Mouse (Mus musculus) hindbrain, embryonic 10.5 days (tissue): ENCODE measurements around the gene Ccdc194. TPM values are rescaled to one million over a fixed set of nuclear protein-coding genes. Genes with fewer than 3 reads are reported as not detected.

Source experiments
- DNase-seq: peaks from one replicate; pipeline ENCODE4 v3.0.0-alpha.2; 2017; ENCODE audit warnings: low spot score
- H3K27ac ChIP-seq: fragments of 300-500 bp; sonication (generic); 2 replicates; pipeline ENCODE4 v1.5.1; 2016; ENCODE audit warnings: mild to moderate bottlenecking, moderate library complexity
- H3K27me3 ChIP-seq: fragments of 300-500 bp; sonication (generic); 2 replicates; pipeline ENCODE4 v1.6.1; 2016; ENCODE audit warnings: mild to moderate bottlenecking; ENCODE audit not compliant: poor library complexity, insufficient read depth, severe bottlenecking
- H3K36me3 ChIP-seq: fragments of 300-500 bp; sonication (generic); 2 replicates; pipeline ENCODE4 v1.6.1; 2016; ENCODE audit warnings: mild to moderate bottlenecking, moderate library complexity
- H3K4me1 ChIP-seq: fragments of 300-500 bp; sonication (generic); replicated peaks from 2 replicates; pipeline ENCODE4 v1.6.1; 2016; ENCODE audit warnings: mild to moderate bottlenecking
- H3K4me3 ChIP-seq: fragments of 300-500 bp; sonication (generic); 2 replicates; pipeline ENCODE4 v1.5.1; 2016; ENCODE audit warnings: mild to moderate bottlenecking, moderate library complexity
- H3K9me3 ChIP-seq: fragments of 300-500 bp; sonication (generic); 2 replicates; pipeline ENCODE4 v1.6.1; 2016; ENCODE audit warnings: mild to moderate bottlenecking, moderate library complexity
- WGBS: fragments of 180-500 bp; shearing (Covaris S2); methylation state at CpG from one replicate; pipeline ENCODE4 v1.1.7; 2016; 5-methylcytosine and 5-hydroxymethylcytosine counted together
- polyA plus RNA-seq: library from polyadenylated mRNA; unstranded; fragments of >200 nt; fragmentation: Nextera tagmentation; extraction: Ambion mirVana; gene quantifications from 2 replicates; pipeline ENCODE4 v1.2.1, GENCODE M21; 2016

Ccdc194 gene
- polyA plus RNA-seq, 1 experiment from 2014 or later = 0.51 TPM

DNA sequence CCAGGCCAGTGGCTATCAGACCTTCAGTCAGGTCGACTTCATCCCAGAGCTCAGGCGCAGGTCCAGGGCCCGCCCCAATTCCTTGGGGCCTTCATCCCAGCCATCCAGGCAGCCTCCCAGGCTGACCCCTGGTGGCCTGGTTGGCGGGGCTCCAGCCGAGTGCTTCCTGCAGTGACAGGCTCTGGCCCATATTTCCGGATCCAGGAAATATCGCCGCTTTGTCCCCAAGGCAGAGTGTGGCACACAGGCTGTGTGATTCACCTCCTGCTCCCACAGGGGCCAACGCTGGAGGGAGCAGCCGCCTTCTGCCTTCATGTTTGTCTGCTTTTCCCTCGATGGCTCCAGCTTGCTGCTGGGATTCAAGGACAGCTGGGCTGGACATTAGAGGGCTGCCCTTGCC, 29.0 kb downstream of the Ccdc194 start:
- 49% methylated on average over 11 of the region's 11 CpGs for whole genome bisulfite sequencing
- peaks cover 36% of the 10 kb centered on the region for H3K4me1 ChIP-seq
- DNase-seq = no peak
- H3K9me3 ChIP-seq = no peaks in the 10 kb centered on the region
- peak overlapping the region; percentile 60 for H3K27ac ChIP-seq
- no peaks in the 10 kb centered on the region for H3K27me3 ChIP-seq
- peaks cover 33% of the 10 kb centered on the region for H3K36me3 ChIP-seq
- H3K4me3 ChIP-seq = no peak overlapping the region

GRCm38 (mm10) chr8:71495811-71496210, 29.7 kb downstream of the Ccdc194 start:
- Histone ChIP-seq H3K27me3 (no peaks in the 10 kb centered on the region), H3K36me3 (peaks cover 40% of the 10 kb centered on the region), H3K9me3 (no peaks in the 10 kb centered on the region), H3K27ac (0 out of 2 replicates have a peak overlapping the region, but pooled peaks have one; percentile 56), H3K4me3 (no peak overlapping the region), H3K4me1 (peaks cover 36% of the 10 kb centered on the region)
- 95% methylated on average over 5 of the region's 5 CpGs for WGBS
- no peak for DNase-seq

DNA sequence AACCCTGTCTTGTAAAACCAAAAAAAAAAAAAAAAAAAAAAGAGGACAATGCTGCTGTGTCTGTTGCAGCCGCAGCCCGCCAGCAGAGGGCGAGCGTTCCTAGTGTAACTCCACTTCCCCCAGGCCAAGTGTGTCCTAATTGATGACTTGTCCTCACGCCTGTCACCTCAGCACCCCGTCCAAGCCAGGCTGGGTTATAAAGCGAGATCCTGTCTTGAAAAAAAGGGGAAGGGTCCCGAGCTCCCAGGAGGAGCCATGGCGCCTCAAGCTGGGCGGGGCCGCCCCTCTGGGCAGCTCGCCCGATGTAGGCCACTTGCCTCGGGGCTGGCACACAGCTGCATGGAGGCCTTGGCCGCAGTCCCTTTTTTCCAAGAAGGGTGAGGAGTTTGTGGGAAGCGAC, 30.5 kb downstream of the Ccdc194 start:
- WGBS = 30% methylated on average over 16 of the region's 16 CpGs
- H3K9me3 ChIP-seq = no peaks in the 10 kb centered on the region

DNA sequence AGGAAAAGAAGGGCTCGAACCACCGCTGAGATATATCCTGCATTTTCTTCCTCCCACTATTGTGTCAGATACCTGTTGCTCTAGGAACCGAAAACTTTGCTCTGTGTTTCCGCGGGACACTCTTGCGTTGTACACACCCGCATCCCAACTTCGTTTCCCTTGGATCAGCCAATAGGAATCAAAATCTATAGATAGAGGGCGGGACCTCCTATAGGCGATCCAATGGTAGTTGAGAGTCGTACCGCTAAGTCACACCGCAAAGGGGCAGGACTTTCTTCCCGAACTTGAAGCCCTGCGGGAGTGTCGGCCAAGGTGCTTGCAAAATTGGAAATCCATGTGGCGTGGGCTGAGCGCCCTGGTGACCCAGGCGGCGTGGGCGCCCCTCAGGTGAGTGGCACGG, 37.1 kb downstream of the Ccdc194 start:
- H3K27ac ChIP-seq = peak overlapping the region; percentile 91
- H3K4me3 ChIP-seq = peak overlapping the region; percentile 96
- 0 out of 2 replicates have a peak, but pooled peaks cover 4% of the 10 kb centered on the region for H3K27me3 ChIP-seq
- peak; percentile 89 for DNase-seq
- H3K9me3 ChIP-seq = no peaks in the 10 kb centered on the region
- H3K36me3 ChIP-seq = peaks cover 50% of the 10 kb centered on the region
- WGBS = 0% methylated on average over 22 of the region's 22 CpGs
- H3K4me1 ChIP-seq = peaks cover 51% of the 10 kb centered on the region

More for the DNA sequence above, 30.5 kb downstream of the Ccdc194 start:
- 0 out of 2 replicates have a peak overlapping the region, but pooled peaks have one; percentile 2 for H3K27ac ChIP-seq
- H3K4me1 ChIP-seq = peaks cover 39% of the 10 kb centered on the region
- peaks cover 48% of the 10 kb centered on the region for H3K36me3 ChIP-seq
- peak; percentile 80 for DNase-seq
- H3K27me3 ChIP-seq = no peaks in the 10 kb centered on the region
- no peak overlapping the region for H3K4me3 ChIP-seq

DNA sequence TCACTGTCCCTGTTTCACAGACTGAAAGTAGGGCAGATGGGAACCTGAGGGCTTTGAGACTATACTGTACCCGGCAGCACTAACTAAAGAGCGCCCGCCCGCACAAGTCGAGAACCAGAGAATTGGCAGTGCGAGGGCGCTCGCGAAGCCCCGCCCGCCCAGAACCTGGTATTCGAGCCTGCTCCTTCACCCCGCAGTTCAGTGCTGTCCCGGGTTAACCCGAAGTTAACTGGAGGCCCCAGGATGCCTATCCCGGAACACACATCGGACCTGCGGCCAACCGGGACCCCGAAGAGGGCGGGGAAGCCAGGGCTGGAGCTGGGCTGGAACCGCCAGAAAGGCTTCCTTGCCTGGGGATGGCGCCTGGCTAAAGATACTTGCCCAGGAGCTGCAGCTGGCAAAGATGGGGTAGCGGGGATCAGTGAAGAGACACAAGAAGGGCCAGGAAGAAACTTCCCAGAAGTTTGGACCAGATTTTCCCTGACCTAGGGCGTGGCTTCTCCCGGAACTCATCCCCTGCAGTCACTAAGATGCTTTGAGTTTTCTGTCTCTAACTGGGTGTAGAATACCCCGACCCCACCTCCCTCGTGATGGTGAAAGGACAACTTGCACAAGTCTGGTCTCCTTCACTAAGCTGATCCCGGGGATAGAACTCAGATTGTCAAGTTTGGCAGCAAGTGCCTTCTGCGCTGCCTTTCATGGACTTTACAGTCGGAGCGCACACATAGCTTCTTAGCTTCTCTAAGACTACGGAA, 37.6 kb downstream of the Ccdc194 start, which contains the start of gene Gtpbp3:
Gene Gtpbp3 (plus strand): TSS at position 413 of the 755 bp plus-strand sequence.
- Histone ChIP-seq H3K4me1 (peaks cover 54% of the 10 kb centered on the region), H3K9me3 (no peaks in the 10 kb centered on the region), H3K27ac (peak within 1 kb of the TSS; percentile 91), H3K4me3 (peak within 1 kb of the TSS; percentile 96), H3K36me3 (peaks cover 51% of the 10 kb centered on the region), H3K27me3 (0 out of 2 replicates have a peak, but pooled peaks cover 4% of the 10 kb centered on the region)
- DNase-seq = peak; percentile 83
- under 1% methylated on average over 33 of the region's 33 CpGs for WGBS

GRCm38 (mm10) chr8:71486136-71486529, 39.4 kb downstream of the Ccdc194 start:
- no peaks in the 10 kb centered on the region for H3K9me3 ChIP-seq
- WGBS = 21% methylated on average over 7 of the region's 7 CpGs
- H3K27me3 ChIP-seq = peaks cover 17% of the 10 kb centered on the region
- H3K4me1 ChIP-seq = peaks cover 66% of the 10 kb centered on the region
- H3K4me3 ChIP-seq = peak overlapping the region; percentile 97
- peaks cover 51% of the 10 kb centered on the region for H3K36me3 ChIP-seq
- peak overlapping the region; percentile 99 for H3K27ac ChIP-seq
- no peak for DNase-seq

DNA sequence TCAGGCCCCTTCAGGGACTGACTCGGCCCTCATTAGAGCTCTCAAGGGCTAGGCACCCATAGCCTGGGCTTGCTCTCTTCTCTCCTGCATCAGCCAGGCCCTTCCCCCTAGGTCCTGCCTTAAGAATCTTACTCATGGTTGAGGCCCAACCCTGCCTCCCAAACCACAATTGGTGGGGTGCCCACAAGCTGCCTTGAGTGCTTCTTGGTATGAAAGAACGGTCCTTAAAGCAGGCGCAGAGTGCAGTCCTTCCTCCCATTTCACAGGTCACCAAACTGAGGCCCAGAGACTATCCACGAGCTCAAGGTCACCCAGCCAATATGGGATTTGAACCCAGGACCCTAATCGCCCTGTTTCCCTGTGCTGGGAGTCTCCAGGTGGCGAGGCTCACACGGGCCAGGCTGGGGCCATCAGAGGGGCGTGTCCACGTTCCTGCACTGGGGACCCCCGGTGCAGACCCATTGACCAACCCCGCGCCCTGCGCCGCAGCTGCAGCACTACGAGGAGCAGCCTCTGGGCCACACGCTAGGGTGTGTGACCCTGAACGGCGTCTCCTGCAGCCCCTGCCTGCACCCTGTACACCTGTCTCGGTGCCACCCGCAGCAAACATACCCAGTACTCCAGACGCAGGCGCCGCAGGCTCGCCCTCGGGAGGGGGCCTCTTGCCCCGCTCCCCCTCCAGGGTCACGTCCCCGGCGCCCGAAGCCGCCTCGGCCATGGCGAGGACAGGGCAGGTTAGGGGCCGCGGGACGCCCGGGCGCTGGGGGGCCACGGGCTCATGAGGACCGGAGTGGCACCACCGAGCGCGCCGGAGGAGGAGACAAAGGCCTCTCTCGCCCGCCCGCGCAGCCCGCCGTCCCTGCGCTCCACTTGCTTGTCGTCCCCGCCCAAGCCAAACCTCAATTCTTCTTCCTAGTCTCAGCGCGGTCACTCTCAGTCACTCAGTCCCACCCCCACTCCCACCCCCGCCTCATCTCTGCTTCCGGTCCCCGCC, 40.1 kb downstream of the Ccdc194 start, which contains the start of gene Ano8:
Gene Ano8 (minus strand): TSS at position 822 of the 994 bp plus-strand sequence.
- H3K4me3 ChIP-seq = peak within 1 kb of the TSS; percentile 97
- peaks cover 51% of the 10 kb centered on the region for H3K36me3 ChIP-seq
- H3K27me3 ChIP-seq = peaks cover 24% of the 10 kb centered on the region
- DNase-seq = peak; percentile 90
- H3K9me3 ChIP-seq = no peaks in the 10 kb centered on the region
- peak within 1 kb of the TSS; percentile 99 for H3K27ac ChIP-seq
- 5% methylated on average over 58 of the region's 58 CpGs for WGBS
- H3K4me1 ChIP-seq = peaks cover 73% of the 10 kb centered on the region

GRCm38 (mm10) chr8:71484736-71485135, 40.8 kb downstream of the Ccdc194 start:
- peaks cover 68% of the 10 kb centered on the region for H3K4me1 ChIP-seq

GRCm38 (mm10) chr8:71483932-71484331, 41.6 kb downstream of the Ccdc194 start:
- Histone ChIP-seq H3K36me3 (peaks cover 59% of the 10 kb centered on the region), H3K27ac (no peak overlapping the region), H3K27me3 (peaks cover 32% of the 10 kb centered on the region), H3K4me1 (peaks cover 61% of the 10 kb centered on the region), H3K9me3 (no peaks in the 10 kb centered on the region), H3K4me3 (0 out of 2 replicates have a peak overlapping the region, but pooled peaks have one; percentile 97)
- 53% methylated on average over 8 of the region's 8 CpGs for WGBS
- DNase-seq = peak; percentile 52

More at GRCm38 (mm10) chr8:71484736-71485135, 40.8 kb downstream of the Ccdc194 start:
- peaks cover 51% of the 10 kb centered on the region for H3K36me3 ChIP-seq
- no peaks in the 10 kb centered on the region for H3K9me3 ChIP-seq
- H3K27ac ChIP-seq = 0 out of 2 replicates have a peak overlapping the region, but pooled peaks have one; percentile 99
- no peak for DNase-seq
- peaks cover 26% of the 10 kb centered on the region for H3K27me3 ChIP-seq
- H3K4me3 ChIP-seq = peak overlapping the region; percentile 97
- WGBS = 92% methylated on average over 19 of the region's 19 CpGs

GRCm38 (mm10) chr8:71478943-71479342, 46.6 kb downstream of the Ccdc194 start:
- Histone ChIP-seq H3K9me3 (no peaks in the 10 kb centered on the region), H3K36me3 (peaks cover 80% of the 10 kb centered on the region), H3K4me3 (peak overlapping the region; percentile 16; the same call in 1 of the 2 replicates), H3K27me3 (peaks cover 44% of the 10 kb centered on the region), H3K4me1 (peaks cover 61% of the 10 kb centered on the region), H3K27ac (no peak overlapping the region)
- 94% methylated on average over 11 of the region's 11 CpGs for WGBS
- DNase-seq = no peak

DNA sequence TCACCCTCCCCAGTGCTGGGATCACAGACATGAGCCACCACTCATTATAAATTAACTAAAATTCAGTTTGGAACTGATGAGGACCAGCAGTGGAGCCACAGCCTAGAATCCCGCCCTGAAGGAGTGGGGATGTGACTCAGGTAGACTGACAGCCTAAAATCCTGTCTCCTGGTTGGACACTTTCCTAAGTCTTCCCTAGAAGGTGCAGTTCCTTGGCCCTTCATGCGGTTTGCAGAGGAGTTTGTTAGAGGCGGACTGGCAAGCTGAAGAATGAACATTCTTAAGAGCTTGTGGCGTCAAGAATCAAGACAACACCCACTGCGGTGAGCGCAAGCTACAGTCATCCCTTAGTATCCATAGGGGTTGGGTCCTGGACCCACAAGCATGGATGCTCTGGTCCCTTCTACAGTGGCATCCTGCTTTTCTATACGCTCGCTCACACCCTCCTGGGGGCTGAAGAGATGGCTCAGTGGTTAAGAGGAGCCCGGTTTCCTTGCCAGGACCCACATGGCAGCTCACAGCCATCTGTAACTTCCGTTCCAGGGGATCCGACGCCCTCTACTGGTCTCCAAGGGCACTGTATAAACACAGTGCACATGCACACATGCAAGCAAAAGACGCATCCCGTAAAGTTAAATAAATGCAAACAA, 48.2 kb downstream of the Ccdc194 start:
- peak overlapping the region; percentile 89; the same call in 1 of the 2 replicates for H3K27ac ChIP-seq
- H3K4me1 ChIP-seq = peaks cover 54% of the 10 kb centered on the region
- H3K27me3 ChIP-seq = peaks cover 43% of the 10 kb centered on the region
- peaks cover 80% of the 10 kb centered on the region for H3K36me3 ChIP-seq
- DNase-seq = peak; percentile 50
- no peaks in the 10 kb centered on the region for H3K9me3 ChIP-seq
- peak overlapping the region; percentile 65 for H3K4me3 ChIP-seq
- 36% methylated on average over 14 of the region's 14 CpGs for WGBS
